Mouse (Mus musculus) ovary, postnatal 36 days (tissue): ENCODE measurements around the gene Wdfy4.

ENCODE experiments used
- DNase-seq: peaks from one replicate; pipeline ENCODE4 v3.0.0; 2022; ENCODE audit warnings: low spot score, mixed read lengths

The Wdfy4 gene

GRCm38 (mm10) chr14:33185068-33185800 is at the start of gene Wdfy4:
Gene Wdfy4, minus strand, starts transcription at chr14:33185508.
- no peak for DNase-seq

- DNase-seq: no peak
Observed at GRCm38 (mm10) chr14:33232048-33232447, 46.7 kb upstream of the Wdfy4 start.

DNA sequence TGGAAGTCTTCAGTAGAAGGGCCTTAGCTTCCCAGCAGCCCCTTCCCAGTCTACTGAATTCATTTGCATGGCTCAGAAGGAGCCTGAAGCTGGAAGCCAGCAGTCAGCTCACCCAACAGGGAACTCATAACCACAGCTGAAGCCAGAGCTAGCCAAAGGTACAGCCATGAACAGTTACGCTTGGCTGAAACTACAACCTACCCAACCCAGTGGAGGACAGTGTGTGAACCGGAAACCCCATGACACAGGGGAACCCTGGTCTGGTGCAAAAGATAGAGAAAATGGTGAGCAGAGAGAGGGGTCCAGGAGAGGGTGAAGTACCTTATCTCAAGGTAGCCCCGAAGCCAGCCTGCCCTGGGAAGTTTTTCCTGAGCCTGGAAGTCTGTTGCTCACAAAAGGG is 46.0 kb upstream of the Wdfy4 start:
- no peak for DNase-seq

DNA sequence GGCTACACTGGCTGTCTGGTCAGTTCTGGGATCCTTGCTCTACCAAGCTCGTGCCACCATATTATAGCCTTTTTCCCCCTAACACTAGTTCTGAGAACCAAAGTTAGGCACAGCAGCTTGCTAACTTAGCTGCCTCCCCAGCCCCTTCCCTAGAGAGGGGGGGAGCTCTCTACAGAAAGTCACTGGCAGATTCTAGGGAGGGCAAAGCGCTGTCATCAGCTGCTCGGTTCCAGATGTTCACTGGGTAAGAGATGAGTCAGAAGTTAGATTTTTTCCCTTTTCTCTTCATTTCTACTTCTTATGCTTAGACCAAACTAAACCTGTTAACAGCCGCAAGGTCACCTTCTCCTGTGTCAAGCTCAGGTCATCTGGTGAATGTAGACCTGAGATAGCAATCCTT is 45.4 kb upstream of the Wdfy4 start:
- no peak for DNase-seq

- DNase-seq: no peak
Observed at GRCm38 (mm10) chr14:33225235-33225634, 39.9 kb upstream of the Wdfy4 start.

DNA sequence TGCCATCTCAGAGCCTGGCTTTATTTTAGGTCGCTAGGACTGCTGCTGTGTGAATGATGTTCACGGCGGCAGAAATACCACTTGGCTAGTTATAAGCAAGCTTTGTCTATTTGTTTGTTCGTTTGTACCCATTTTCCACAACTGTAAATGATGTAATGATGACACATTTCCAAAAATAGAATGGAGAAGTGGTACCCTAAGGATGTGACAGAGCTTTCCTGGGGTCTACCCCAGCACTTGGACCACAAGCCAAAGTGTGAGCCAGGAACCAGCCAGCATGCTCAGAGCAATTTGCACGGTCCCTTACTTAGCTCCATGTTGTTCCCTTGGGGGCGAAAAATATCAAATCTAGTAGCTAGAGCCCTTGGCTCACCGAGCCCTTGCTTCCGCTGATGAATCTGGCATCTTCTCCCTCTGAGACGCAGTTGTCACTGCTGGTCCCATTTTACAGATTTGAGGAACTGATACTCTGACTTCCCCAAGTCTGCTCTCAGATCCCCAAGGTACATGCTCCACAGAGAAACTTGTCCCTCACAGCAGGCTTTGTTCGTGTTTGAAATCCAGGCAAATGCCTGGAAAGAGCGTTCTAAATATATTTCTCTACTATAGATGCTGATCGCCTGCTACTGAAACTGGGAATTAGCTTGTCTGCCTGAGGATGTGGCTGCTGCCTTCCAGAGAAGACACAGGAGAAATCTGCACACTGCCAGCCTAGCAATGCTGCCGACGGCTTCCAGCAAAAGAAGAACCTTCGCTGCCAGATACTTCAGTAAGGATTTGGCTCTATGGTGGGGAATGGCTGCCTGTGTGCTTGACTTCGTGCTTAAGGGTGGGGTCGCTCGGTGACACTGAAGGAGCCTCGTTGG is 31.3 kb upstream of the Wdfy4 start:
- DNase-seq: no peak

DNA sequence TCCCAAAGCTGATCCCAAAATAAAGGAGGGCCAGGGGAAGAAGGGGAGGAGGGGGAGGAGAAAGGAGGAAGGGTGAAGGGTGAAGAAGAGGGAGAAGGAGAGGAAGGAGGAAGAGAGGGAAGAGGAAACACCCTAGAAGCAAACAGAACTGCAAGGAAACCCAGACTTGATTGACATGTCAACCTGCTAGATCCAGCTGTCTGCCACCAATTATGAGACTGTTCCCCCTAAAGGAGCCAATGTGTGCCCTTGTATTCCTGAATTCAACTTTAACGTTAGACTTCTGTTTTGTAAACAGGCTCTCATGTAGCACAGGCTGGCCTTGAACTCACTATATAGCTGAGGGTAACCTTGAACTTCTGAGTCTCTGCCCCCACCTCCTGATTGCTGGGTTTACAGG is 29.9 kb upstream of the Wdfy4 start:
- no peak for DNase-seq

GRCm38 (mm10) chr14:33214767-33215128 is 29.4 kb upstream of the Wdfy4 start:
- DNase-seq: no peak

DNA sequence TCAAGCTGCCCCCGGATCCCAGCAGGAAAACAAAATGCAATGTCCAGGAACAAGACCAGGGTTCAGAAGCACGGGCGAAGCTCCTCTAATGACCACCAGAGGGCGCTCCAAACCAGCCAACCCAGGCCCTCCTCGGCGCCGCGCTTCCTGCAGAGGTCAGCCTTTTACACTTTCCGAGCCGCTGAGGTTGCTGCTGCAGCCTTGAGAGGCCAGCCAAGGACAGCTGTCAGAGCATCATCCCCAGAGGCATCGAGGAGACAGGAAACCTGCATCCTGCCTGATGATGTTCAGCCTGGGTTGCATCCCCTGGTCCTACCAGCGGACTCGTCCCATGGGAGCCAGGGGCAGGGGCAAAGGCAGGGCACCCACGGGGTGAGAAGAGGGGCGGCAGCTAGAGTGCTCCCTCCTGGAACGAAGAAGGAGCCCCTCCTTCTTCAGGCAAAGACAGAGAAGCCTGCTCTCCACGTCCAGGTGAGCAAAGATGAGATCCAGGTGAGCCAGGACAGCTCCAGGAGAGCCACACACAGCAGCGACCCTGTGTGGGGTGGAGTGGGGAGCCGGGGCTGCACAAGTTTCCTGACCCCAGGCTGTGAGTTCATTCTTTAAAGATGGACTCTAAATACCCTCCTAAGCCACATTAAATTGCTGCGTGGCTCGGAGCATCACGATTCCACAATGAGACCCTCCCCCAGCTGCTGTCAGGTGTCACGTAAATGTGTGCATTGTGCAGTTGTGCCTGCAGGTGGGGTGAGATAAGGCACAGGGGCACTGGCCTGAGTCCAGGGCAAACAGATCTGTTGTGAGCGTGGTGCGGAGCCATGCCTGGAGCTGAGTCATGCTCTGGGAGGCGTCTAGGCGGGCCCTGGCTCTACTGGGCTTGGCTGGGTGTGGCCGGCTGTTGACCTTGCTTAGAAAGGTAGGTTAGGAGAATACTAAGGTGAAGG is 28.8 kb upstream of the Wdfy4 start, which contains the start of gene Arhgap22:
Gene Arhgap22 (plus strand): TSS at position 204 of the 944 bp plus-strand sequence.
- DNase-seq: peak; percentile 84

- DNase-seq: no peak
Observed at GRCm38 (mm10) chr14:33212958-33213309, 27.6 kb upstream of the Wdfy4 start.

DNA sequence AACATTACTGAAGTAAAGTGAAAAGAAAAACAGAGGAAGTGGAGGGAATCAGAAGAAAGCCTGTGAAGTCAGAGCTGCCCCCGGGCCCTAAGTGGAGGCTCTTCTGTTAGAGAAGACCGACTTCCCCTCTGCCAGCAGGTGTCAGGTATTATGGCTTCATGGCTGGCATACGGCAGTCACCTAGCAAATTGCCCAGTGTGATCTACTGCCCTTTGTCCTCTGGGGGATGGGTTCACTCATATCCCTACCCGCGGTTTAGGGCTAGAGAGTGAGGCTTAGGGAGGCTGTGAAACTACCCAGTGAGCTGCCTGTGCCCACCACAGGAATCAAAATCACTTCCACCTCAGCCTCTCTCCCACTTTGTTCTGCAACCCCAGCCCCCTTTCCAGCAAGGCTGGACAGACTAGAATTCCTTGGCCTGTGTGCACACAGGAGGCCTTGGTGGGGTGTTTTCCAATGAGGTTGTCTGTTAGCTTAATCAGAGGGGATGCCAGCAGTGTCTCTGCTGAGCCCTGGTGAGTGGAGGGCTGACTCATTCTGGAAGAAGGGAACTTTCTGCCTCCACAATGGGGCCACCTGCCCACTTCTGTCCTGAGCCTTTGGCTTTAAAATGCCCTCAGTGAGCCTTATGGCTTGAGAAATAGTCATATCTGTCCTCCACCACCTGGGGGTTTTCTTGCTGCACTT is 27.1 kb upstream of the Wdfy4 start:
- no peak for DNase-seq

DNA sequence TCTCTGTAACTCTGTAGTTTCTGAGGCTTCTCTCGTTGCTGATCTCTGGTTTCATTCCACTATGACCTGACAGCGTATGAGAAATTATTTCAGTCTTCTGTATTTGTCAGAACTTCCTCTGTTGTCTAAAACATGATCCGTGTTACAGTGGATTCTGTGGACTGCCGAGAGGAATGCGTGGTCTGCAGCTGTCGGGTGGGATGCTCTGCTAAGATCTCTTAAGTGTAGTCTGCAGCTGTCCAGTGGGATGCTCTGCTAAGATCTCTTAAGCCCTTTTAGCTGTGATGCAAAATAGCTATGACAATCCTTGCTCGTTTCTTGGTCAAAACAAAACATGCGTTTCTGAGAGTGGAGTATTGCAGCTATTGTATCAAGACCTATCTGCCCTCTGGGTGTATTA is 25.5 kb upstream of the Wdfy4 start:
- DNase-seq: no peak

DNA sequence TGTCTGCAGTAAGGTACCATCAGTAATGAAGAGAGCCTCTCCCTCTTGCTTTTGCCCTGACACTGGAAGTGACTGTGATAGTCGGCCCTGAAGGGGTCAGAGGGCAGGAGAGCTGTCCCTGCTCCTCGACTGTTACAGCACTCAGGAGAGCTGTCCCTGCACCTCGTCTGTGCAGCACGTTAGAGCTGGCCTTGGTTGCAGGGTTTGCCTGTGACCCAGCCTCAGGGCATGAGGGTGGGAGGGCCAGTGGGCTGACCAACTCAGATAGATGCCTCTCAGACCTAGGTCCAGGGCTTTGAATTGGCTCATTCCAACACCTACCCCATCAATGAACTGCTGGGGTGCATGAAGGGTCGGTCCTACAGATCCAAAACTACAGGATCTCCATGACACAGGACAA is 23.0 kb upstream of the Wdfy4 start:
- DNase-seq: no peak

DNA sequence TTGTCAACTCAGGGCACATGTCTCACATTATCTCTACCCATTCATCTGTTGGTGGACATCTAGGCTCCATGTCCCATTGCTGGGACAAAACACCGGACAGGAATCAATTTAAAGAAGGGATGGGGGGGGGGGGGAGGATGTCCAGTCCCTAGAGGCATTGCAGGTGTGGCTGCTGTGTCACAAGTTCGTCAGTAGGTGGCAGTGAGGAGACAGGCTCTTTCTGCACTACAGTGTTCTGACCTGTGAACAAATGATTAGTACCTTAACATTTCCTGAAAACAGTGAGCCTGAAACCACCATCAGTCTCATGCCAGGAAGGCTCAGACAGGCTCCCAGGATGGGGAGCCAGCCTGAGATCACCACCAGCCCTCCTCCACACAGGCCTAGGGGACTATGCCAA is 21.7 kb upstream of the Wdfy4 start:
- DNase-seq: no peak

DNA sequence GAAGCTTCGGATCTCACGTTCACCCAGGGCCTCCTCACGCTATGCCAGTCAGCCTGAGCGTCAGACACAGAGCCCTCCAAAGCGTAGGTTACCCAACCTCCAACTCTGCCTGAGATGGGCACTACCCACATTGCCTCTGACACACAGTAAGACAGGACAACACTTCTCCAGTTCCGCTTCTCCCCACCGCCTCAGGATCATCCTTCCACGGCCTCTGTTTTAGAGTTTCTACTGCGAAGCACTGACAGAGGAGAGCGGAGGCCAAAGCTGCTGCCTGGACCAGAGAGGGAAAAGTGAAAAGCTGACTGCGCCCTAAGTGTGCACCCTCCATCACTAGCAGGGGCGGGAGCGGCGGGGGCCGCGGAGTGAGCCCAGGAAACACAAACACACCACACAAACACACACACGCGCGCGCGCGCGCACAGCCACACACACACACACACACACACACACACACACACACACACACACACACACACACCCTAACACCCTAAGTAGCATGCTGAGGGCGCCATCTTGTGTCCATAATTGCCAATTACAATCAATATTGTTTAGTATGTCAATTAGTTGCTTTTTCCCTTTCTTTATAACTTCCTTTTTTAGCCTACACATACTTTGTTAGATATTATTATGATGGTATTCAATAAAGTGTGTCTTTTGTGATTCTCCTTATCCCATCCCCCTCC is 20.1 kb upstream of the Wdfy4 start:
- DNase-seq: no peak

GRCm38 (mm10) chr14:33203777-33204176 is 18.5 kb upstream of the Wdfy4 start:
- no peak for DNase-seq

- no peak for DNase-seq
Observed at GRCm38 (mm10) chr14:33202885-33203284, 17.6 kb upstream of the Wdfy4 start.

GRCm38 (mm10) chr14:33202161-33202560 is 16.9 kb upstream of the Wdfy4 start:
- no peak for DNase-seq

- no peak for DNase-seq
Observed at GRCm38 (mm10) chr14:33194241-33194640, 8.9 kb upstream of the Wdfy4 start.

GRCm38 (mm10) chr14:33193762-33194161 is 8.5 kb upstream of the Wdfy4 start:
- DNase-seq: no peak

DNA sequence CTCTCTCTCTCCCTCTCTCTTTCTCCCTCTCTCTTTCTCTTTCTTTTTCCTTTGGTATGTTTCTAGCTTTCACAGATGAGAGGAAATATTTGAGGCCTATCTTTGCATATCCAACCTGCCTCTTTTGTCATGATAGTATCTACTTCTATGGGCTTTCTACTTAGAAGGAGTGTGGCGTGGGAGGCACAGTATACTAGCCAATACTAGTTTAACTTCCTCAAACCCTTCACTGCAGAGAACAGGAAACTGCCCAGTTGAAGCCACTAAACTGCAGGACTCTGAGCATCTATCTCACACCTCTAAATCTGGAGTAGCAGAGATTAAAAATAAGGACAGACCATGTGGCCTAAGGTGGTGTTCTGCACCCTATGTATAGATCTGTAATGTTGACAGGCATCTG is 5.3 kb upstream of the Wdfy4 start:
- no peak for DNase-seq
